Mouse (Mus musculus) 3134 (cell line): ENCODE results near the gene Mdm4.

Source experiments
- DNase-seq: peaks from one replicate; pipeline ENCODE4 v3.0.0-alpha.2; 2011; ENCODE audit warnings: low spot score; ENCODE audit not compliant: insufficient read length; ENCODE audit errors: extremely low read depth

Mdm4 gene

GRCm38 (mm10) chr1:132964106-132964505, 66.3 kb downstream of the Mdm4 start:
- DNase-seq = no peak

- DNase-seq = no peak
These were observed 68.6 kb downstream of the Mdm4 start for GRCm38 (mm10) chr1:132961751-132962150.

- no peak for DNase-seq
These were observed 73.6 kb downstream of the Mdm4 start for GRCm38 (mm10) chr1:132956809-132957208.

GRCm38 (mm10) chr1:132947811-132948210, 82.5 kb downstream of the Mdm4 start:
- no peak for DNase-seq

- DNase-seq = no peak
These were observed 84.5 kb downstream of the Mdm4 start for GRCm38 (mm10) chr1:132945826-132946225.

GRCm38 (mm10) chr1:132938975-132939374, 91.4 kb downstream of the Mdm4 start:
- no peak for DNase-seq

GRCm38 (mm10) chr1:132937296-132938030, 92.9 kb downstream of the Mdm4 start:
- DNase-seq = no peak

GRCm38 (mm10) chr1:132934856-132935255, 95.5 kb downstream of the Mdm4 start:
- DNase-seq = no peak

GRCm38 (mm10) chr1:132932421-132932820, 97.9 kb downstream of the Mdm4 start:
- DNase-seq = no peak

- DNase-seq = no peak
These were observed 100.1 kb downstream of the Mdm4 start for GRCm38 (mm10) chr1:132930291-132930690.

GRCm38 (mm10) chr1:132928907-132929250, 101.5 kb downstream of the Mdm4 start:
- DNase-seq = no peak

GRCm38 (mm10) chr1:132928032-132928906, 102.1 kb downstream of the Mdm4 start:
- no peak for DNase-seq

GRCm38 (mm10) chr1:132925270-132925669, 105.1 kb downstream of the Mdm4 start:
- DNase-seq = no peak

GRCm38 (mm10) chr1:132922257-132922656, 108.1 kb downstream of the Mdm4 start:
- DNase-seq = no peak

- DNase-seq = no peak
These were observed 109.3 kb downstream of the Mdm4 start for GRCm38 (mm10) chr1:132921071-132921470.

- no peak for DNase-seq
These were observed 111.1 kb downstream of the Mdm4 start for GRCm38 (mm10) chr1:132919258-132919657.

GRCm38 (mm10) chr1:132918117-132918680, 112.2 kb downstream of the Mdm4 start:
- DNase-seq = no peak

- DNase-seq = no peak
These were observed 112.8 kb downstream of the Mdm4 start for GRCm38 (mm10) chr1:132917554-132917953.

- DNase-seq = no peak
These were observed 114.4 kb downstream of the Mdm4 start for GRCm38 (mm10) chr1:132915849-132916493.

- DNase-seq = no peak
These were observed 119.8 kb downstream of the Mdm4 start for GRCm38 (mm10) chr1:132910414-132911041.

GRCm38 (mm10) chr1:132909951-132910350, 120.4 kb downstream of the Mdm4 start:
- DNase-seq = no peak
